Mouse (Mus musculus) heart, embryonic 14.5 days (tissue): ENCODE data around the gene Lamtor3. TPM values are rescaled to one million over a fixed set of nuclear protein-coding genes. Genes with fewer than 3 reads are reported as not detected.

Experiments used
- ATAC-seq: fragments of 200-750 bp; cut with Nextera tagmentation; 2 replicates; pipeline ENCODE4 v1.8.0; 2017; ENCODE audit warnings: low read depth, moderate TSS enrichment; ENCODE audit not compliant: insufficient number of reproducible peaks, insufficient read depth, low FRiP score
- H3K27ac ChIP-seq, 2 experiments: fragments of 200-500 bp in 1 of 2; fragments of 300-500 bp in 1 of 2; sonication (generic) in 1 of 2; replicated peaks in 1 of 2; 2 replicates each; pipeline ENCODE4 v1.5.1; 2012 to 2014; ENCODE audit warnings: low read depth in 2 of 2, low read length in 2 of 2, control low read depth in 1 of 2, mild to moderate bottlenecking in 1 of 2, mixed read lengths in 1 of 2; ENCODE audit not compliant: control insufficient read depth in 1 of 2, insufficient read depth in 1 of 2
- H3K27me3 ChIP-seq: fragments of 300-500 bp; sonication (generic); 2 replicates; pipeline ENCODE4 v1.6.1; 2014; ENCODE audit warnings: mild to moderate bottlenecking, low read length, control low read depth; ENCODE audit not compliant: control insufficient read depth, insufficient read depth
- H3K36me3 ChIP-seq: fragments of 300-500 bp; sonication (generic); 2 replicates; pipeline ENCODE4 v1.6.1; 2014; ENCODE audit warnings: mild to moderate bottlenecking, control low read depth, low read length, mixed read lengths; ENCODE audit not compliant: control insufficient read depth, insufficient read depth
- H3K4me1 ChIP-seq, 2 experiments: fragments of 200-500 bp in 1 of 2; fragments of 300-500 bp in 1 of 2; sonication (generic) in 1 of 2; 2 replicates each; pipeline ENCODE4 v1.6.1; 2012 to 2014; ENCODE audit warnings: low read length in 2 of 2, control low read depth in 1 of 2, mixed read lengths in 1 of 2; ENCODE audit not compliant: control insufficient read depth in 2 of 2, insufficient read depth in 2 of 2
- H3K4me2 ChIP-seq: fragments of 300-500 bp; sonication (generic); 2 replicates; pipeline ENCODE4 v1.6.1; 2014; ENCODE audit warnings: mild to moderate bottlenecking, low read length
- H3K4me3 ChIP-seq, 2 experiments: fragments of 200-500 bp in 1 of 2; fragments of 300-500 bp in 1 of 2; sonication (generic) in 1 of 2; 2 replicates each; pipeline ENCODE4 v1.5.1; 2012 to 2014; ENCODE audit warnings: low read length in 2 of 2, mild to moderate bottlenecking in 2 of 2, control low read depth in 1 of 2, low read depth in 1 of 2, moderate library complexity in 1 of 2; ENCODE audit not compliant: control insufficient read depth in 1 of 2, insufficient read depth in 1 of 2
- H3K9ac ChIP-seq: fragments of 300-500 bp; sonication (generic); 2 replicates; pipeline ENCODE4 v1.6.1; 2014; ENCODE audit warnings: mild to moderate bottlenecking, low read length
- H3K9me3 ChIP-seq: fragments of 300-500 bp; sonication (generic); 2 replicates; pipeline ENCODE4 v1.6.1; 2016; ENCODE audit warnings: low read length, control low read depth; ENCODE audit not compliant: control insufficient read depth
- WGBS: fragments of 180-500 bp; shearing (Covaris S2); extraction: QIAGEN DNeasy Blood & Tissue Kit; methylation state at CpG from one replicate; pipeline ENCODE4 v1.1.7; 2014; 5-methylcytosine and 5-hydroxymethylcytosine counted together
- polyA plus RNA-seq: library from polyadenylated mRNA; unstranded; fragments of >200 nt; fragmentation: Nextera tagmentation; extraction: Ambion mirVana; gene quantifications from 2 replicates; pipeline ENCODE4 v1.2.1, GENCODE M21; 2014

Lamtor3 gene
- 103 and 116 TPM in 2 replicates for polyA plus RNA-seq

DNA sequence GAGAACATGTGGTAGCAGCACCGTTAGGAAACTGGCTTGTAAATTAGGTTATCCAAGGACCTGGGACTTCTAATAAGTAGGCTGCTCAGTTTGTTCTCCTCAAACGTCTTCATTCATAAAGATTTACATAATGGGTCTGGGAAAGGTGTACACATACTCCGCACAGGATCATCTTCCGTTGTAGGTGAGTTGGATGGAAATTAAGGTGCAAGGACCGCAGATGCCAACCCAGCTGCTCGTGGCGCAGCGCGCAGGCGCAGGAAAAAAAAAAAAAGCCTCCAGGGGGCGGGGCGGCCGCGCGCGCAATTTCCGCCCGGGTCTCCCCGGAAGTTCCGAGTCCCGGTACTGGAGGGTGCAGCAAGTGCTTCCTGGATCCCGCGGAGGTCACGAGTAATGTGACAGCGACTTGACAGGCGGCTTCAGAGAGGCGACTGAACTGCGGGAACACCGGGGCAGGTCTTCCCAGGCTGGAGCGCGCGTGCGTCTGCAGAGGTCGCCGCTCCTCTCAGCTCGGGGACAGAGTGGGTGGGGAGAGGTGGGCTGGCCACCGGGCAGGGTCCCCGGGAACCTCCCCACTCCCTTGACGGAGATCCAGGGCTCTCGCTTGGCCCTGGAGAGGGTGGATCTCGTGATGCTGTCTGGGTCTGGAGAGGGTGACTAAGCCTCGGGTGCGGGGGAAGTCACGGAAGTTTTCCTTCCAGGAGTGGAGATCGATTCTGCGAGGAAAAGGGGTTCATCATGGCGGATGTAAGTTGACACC is at the start of gene Lamtor3:
TSS of gene Lamtor3 (plus strand) at position 335 of the 760 bp plus-strand sequence.
- peak; percentile 83 for ATAC-seq
- peak within 1 kb of the TSS; percentile 66 to 81 for H3K27ac ChIP-seq
- H3K9ac ChIP-seq, result peak within 1 kb of the TSS; percentile 93
- peak within 1 kb of the TSS; percentile 83 to 89 for H3K4me3 ChIP-seq
- peaks cover 2 to 14% of the 10 kb centered on the region in 2 experiments; a peak in 2 of 4 replicates for H3K4me1 ChIP-seq
- peaks cover 23% of the 10 kb centered on the region for H3K36me3 ChIP-seq
- under 1% methylated on average over 47 of the region's 47 CpGs for WGBS
- H3K4me2 ChIP-seq, result peak within 1 kb of the TSS; percentile 65
- H3K27me3 ChIP-seq, result no peaks in the 10 kb centered on the region
- H3K9me3 ChIP-seq, result no peaks in the 10 kb centered on the region

DNA sequence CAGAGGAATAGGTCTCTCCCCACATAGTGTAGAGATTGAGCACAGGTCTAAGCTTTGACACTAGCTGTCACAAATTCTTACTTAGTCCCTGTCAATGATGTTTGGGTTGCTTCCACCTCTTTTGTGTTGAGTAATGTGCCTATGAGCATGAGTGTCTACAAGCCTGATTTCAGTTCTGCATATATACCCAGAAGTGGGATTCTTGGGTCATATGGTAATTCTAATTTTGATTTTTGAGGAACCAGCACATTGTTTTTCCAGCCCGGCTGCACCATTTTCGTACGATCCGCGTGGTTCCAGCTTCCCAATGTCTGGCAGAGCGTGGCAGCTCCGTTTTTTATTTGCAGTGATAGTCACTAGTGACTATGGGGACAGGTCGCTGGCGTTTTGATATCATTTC is 48.9 kb upstream of the Lamtor3 start:
- Histone ChIP-seq H3K36me3 (peaks cover 19% of the 10 kb centered on the region), H3K9me3 (no peaks in the 10 kb centered on the region), H3K27ac (no peak overlapping the region), H3K27me3 (no peaks in the 10 kb centered on the region), H3K4me3 (no peak overlapping the region), H3K4me1 (peaks cover 0 to 22% of the 10 kb centered on the region in 2 experiments; a peak in 3 of 4 replicates), H3K4me2 (no peak overlapping the region), H3K9ac (no peak overlapping the region)
- 93% methylated on average over 9 of the region's 9 CpGs for WGBS
- ATAC-seq, result no peak

DNA sequence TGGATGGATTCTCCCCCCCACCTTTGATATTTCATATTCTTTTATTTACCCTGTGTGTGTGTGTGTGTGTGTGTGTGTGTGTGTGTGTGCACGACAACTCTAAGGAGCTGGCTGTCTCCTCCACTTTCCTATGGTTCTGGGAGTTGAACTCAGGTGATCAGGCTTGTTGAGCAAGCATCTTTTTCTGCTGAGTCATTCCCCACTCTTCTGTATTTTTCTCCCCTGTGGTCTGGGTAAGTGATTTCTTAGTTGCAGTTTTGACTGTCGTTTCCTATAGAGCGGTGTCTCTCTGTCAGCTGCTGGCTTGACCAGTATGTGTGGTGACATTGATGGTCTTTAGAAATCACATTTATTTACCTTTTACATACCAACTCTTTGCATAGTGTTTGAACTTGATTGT is 39.0 kb upstream of the Lamtor3 start:
- 78% methylated on average over 3 of the region's 3 CpGs for WGBS
- Histone ChIP-seq H3K27me3 (no peaks in the 10 kb centered on the region), H3K9me3 (no peaks in the 10 kb centered on the region; the same call in 1 of the 2 replicates), H3K9ac (no peak overlapping the region), H3K27ac (no peak overlapping the region), H3K4me2 (no peak overlapping the region), H3K4me1 (no peaks in the 10 kb centered on the region), H3K4me3 (no peak overlapping the region), H3K36me3 (peaks cover 16% of the 10 kb centered on the region; the same call in 1 of the 2 replicates)
- ATAC-seq, result no peak

DNA sequence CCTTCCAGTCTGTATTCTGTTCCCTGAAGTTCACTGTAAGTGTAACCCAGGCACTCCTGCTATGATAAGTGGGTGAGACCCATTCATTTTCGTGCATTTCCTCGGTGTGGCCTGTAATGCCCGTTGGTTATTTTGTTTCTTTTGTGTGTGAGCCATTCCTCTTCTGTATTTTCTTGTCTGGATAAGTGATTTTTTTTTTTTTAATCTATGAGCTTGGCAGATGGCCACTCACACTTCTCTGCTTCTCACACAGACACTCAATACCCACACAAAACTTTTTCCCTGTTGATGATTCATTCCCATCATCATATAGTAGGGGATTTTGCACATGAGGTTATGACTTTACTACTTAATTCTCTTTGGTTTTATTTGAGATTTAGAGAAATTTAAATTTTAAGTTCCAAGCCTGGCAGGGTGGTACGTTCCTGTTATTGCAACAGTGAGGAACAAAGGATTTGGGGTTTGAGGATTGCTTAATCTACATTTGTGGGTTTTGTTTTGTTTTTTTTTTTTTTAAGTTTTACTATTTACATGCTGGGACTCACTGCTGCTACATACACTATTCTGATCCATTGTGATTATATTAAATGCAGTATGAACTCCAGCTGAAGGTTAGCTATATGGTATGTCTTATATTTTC is 38.1 kb upstream of the Lamtor3 start:
- WGBS, result 65% methylated on average over 4 of the region's 4 CpGs

DNA sequence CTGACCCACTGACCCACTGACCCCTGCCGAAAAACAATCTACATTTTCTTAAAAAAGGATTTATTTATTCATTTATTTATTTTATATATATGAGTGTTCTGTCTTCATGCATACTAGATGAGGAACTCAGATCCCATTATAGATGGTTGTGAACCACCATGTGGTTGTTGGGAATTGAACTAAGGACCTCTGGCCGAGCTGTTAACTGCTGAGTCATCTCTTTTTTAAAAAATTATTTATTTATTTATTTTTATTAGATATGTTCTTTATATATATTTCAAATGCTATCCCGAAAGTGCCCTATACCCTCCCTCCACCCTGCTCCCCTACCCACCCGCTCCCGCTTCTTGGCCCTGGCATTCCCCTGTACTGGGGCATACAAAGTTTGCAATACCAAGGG is 37.2 kb upstream of the Lamtor3 start:
- Histone ChIP-seq H3K4me3 (no peak overlapping the region), H3K27ac (no peak overlapping the region), H3K27me3 (no peaks in the 10 kb centered on the region), H3K4me2 (no peak overlapping the region), H3K9ac (no peak overlapping the region), H3K36me3 (peaks cover 23% of the 10 kb centered on the region), H3K4me1 (no peaks in the 10 kb centered on the region), H3K9me3 (no peaks in the 10 kb centered on the region; the same call in 1 of the 2 replicates)
- 96% methylated on average over 5 of the region's 5 CpGs for WGBS
- ATAC-seq, result no peak

More for the DNA sequence above, 38.1 kb upstream of the Lamtor3 start:
- no peaks in the 10 kb centered on the region for H3K27me3 ChIP-seq
- H3K36me3 ChIP-seq, result peaks cover 20% of the 10 kb centered on the region; the same call in 1 of the 2 replicates
- H3K9ac ChIP-seq, result no peak overlapping the region
- no peak for ATAC-seq
- no peak overlapping the region for H3K27ac ChIP-seq
- no peaks in the 10 kb centered on the region for H3K4me1 ChIP-seq
- no peak overlapping the region for H3K4me3 ChIP-seq
- no peak overlapping the region for H3K4me2 ChIP-seq
- H3K9me3 ChIP-seq, result no peaks in the 10 kb centered on the region; the same call in 1 of the 2 replicates

DNA sequence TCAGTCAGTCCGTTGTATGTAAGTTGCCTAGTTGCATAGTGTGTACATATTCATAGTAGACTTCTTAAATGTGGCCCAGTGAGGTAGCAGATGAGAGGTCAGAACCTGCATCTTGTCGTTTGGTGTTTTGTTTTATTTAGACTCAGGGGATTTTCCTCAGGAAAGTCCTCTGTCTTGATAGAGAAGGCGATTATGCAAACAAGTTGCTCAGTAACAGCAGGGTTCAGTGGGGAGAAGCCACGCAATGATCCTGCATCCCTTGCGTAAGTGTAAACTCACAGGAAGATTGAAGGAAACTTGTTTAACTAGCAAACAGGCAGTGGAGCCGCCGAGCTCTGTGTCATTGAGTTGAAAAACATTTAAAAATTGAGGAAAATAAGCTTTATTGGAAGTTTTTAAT is 30.3 kb upstream of the Lamtor3 start:
- Histone ChIP-seq H3K36me3 (peaks cover 59% of the 10 kb centered on the region), H3K9ac (no peak overlapping the region), H3K27me3 (no peaks in the 10 kb centered on the region), H3K9me3 (no peaks in the 10 kb centered on the region), H3K4me2 (no peak overlapping the region), H3K4me1 (no peaks in the 10 kb centered on the region), H3K4me3 (no peak overlapping the region), H3K27ac (no peak overlapping the region)
- no peak for ATAC-seq
- WGBS, result 85% methylated on average over 7 of the region's 7 CpGs

DNA sequence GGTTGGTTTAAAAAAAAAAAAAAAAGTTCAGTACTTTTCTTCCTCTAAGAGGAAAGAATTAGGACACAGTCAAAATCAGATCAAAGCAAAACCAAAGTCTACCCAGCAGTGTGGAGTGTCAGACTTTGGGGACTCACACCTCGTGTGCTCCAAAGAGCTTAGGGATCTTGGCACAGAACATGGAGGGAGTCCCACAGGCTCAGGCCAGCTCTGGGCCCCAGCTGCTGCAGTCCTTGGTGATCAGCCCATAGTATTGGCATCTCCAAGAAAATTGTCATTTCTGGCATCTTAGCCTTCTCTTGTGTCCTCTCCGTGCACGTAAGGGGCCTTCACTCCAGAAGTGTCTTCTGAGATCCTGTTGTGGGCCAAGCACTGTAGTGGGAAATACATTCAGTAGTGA is 27.2 kb upstream of the Lamtor3 start:
- Histone ChIP-seq H3K4me2 (no peak overlapping the region), H3K4me1 (no peaks in the 10 kb centered on the region), H3K9me3 (0 out of 2 replicates have a peak, but pooled peaks cover 4% of the 10 kb centered on the region), H3K9ac (no peak overlapping the region), H3K27ac (no peak overlapping the region), H3K27me3 (no peaks in the 10 kb centered on the region), H3K4me3 (no peak overlapping the region), H3K36me3 (peaks cover 77% of the 10 kb centered on the region)
- 85% methylated on average over 3 of the region's 3 CpGs for WGBS
- ATAC-seq, result no peak
